Mouse (Mus musculus) CD4-positive helper T cell, adult 2 months (primary cell): ENCODE measurements around the gene Mbip.

ENCODE experiments used
- DNase-seq: peaks from one replicate; pipeline ENCODE4 v3.0.0-alpha.2; 2012; ENCODE audit warnings: low read depth, missing footprints, low spot score

Gene Mbip

DNA sequence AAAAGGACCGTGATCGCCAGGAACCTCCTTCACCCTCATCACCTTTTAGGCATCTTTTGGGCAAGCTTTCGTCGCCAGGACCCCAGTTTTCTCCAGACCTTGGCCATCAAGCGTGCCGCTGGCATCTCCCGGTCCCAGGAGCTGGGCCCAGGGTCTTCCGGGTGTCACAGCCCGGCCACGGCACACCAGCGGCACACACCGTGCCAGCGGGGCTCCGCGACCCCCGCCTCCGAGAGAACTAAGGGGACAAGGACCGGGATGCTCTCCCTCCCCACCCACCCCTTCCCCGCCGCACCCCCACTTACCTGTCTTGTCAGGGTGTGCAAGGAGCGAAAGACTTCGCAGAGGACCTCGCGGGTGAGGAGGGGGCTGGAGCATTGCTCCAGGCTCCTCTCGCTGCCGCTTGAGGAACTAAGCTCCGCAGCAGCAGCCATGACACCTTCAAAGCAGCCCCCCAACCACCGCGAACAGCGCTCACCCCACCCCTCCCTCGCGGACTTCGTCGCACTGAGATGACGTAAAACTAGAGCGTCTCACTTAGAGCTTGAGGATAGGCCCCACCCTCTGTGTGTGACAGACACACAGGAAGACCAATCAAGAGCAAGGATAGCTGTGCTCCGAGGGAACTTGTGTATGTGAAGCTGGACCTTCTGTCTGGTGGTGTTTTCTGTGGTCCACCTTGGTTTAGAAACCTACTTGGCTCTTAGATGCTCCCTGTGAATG lies at the start of gene Mbip:
TSS of gene Mbip (minus strand) at position 528 of the 723 bp plus-strand sequence.
- peak; percentile 97 for DNase-seq

DNA sequence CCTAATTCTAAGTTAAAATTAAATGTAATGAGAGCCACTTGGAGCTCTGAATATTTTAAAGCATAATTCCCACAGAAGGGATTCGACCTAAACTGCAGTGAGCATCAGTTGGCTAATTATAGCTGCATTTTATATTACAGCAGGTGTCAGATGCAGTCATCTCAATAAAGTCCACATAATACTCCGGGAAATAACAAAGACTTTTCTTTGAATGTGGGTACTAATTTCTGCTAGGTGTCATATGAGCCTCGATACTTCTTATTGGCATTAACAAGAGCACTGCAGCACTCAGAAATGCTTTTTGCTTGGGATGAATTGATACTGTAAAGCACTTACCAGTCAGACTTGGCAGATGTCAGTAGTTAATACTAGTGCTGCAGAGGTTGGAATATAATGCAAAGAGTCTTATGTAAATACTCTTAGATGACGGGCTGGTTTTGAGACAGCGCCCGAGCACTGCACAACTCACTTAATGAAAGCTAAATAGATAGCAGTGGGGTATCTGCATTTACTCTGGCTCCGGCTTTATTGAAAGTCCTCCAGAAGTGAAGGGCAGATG lies 42.0 kb upstream of the Mbip start:
- no peak for DNase-seq

DNA sequence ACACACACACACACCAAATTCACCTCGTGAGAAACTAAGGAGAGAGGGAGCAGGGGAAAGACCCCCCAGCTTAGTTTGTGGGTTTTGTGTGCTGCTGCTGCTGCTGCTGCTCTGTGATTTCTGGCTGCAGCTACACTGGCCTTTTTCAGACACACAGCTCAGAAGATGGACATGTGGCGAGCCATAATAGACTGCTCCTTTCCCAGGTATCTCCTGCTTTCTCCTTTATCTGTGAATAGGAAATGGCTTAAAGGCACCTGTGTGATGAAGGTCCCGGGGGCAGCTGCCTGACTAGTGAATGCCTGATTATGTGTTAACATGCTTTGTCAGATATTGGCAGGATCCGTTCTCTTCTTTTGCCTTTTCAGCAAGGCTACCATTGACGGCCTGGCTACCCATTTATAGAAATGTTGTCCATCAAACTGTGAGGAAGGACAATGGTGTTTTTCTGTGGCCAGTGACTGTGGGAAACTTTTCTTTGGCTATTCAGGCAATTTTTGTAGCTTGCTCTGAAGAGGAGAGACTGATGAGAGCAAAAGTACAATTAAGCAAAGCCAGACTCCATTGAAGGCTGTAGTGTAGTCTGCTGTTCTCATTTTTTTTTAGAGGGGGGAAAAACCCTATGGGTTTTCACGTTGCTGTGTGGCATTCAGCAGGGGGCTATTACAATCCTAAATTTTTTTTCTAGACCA lies 41.4 kb upstream of the Mbip start:
- DNase-seq: no peak

DNA sequence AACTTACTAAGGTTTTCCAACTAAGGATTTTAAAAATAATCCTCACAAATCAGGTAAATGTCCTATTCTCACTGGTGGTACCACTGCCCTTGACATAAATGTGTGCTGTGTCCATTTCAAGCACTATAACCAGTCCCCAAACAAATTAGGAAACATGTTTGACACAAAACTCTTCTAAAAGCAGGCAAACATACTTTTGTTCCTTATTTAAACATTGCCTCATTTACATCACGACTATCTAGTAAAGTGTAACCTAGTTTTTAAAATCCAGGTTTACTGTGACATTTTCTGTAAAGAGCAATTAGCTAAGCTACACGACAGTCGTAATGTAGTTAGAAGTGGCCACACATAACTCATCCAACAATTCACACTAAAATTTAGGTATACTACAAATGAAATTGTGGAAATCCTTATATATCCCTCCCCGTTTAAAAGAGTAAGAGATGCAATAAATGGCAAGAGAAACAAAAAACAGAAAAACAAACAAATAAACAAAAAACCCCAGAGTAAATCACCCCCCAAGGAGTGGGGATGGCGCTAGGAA lies 851 bp downstream of the Mbip start:
- no peak for DNase-seq

DNA sequence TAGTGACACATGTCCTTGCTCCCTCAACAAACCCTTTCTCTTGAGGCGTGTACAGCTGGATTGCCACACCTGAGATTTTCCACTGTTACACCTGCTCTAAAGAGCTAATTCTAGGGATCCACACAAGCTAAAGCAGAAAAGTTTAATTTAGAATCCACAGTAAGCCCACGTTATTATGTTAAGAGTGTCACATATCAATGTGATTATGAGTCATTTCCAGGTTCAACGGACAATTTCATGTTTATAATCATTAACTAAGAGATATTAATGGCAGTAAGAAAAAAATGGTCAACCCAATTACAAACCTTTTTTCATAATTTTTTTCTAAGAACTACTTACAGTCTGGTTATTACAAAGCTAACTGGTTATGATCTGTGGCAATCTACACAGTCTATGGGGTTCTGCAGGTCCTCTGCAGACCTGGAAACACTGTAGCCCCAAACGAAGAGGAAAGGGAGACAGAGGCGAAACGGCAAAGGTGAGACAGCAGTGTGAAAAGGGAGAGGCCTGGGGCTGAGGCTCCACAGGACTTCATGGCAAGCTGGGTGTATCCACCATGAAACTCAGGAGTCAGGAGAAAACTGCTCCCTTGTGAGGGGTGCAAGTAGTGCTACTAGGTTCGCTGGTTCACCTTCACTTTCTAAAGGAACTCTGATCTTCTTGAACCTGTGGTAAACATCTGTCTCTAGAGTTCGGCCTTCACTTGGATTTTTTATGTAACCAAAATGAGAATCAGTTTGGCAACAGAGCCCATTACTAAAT lies 6.2 kb downstream of the Mbip start:
- no peak for DNase-seq

DNA sequence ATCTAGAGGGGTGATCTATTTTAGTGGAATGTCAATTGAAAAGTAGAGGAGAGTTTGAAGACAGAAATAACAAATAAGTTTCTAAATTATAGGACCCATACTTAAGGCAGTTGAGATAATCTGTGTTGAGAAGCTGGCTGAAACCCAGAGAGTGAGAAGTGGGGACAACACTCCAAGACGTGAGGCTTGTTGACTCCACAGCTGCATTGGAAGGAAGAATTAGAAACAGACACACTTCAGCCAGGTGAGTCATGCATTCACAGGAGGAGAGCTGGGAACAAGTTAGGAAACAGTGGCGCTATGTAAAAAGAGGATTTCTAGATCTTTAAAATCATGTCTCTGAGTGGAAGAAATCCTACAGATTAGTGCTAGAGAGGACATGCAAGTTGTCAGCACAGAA lies 12.2 kb downstream of the Mbip start:
- DNase-seq: no peak

DNA sequence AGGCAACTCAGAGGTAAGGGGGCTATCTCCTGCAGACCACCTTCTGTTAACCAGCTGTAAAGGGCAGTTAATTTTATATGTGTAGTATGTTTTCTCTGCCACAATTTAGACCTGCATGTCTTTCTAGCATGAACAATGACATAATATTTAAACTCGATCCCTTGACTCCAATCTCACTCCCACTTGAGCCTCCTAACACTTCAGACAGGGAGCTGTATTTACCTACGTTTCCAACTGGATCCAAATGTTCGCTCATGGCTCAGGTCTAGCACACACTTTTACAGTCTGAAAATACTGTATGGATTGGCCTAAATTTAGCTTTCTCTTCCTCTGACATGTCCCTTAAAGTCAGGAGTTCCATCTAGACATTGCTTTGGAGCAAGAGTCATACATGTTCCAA lies 13.2 kb downstream of the Mbip start:
- DNase-seq: no peak

DNA sequence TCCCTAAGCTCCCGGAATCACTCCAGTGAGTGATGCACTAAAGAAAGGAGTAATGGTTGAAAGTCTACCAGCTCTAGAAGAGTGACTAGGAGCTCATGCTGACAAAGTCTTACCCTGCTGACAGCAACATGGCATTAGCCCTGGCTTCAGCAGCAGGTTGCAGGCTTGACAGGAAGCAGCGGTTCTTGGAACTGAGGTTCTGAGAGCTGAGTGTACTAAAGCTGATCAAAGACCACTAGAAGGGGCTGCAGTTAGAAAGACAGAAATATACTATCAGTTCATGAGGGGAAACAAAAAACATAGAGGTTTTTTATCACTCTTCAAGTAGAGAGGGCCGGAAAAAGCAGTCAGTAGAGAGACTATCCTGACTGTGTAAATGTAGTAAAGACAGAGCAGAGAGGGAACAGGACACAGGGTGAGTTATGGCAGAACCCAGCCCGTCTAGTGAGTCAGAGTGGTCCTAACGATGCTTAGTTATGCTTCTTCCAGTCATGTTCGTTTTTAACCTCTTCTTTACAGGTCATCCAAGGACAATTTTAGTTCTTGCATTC lies 18.2 kb downstream of the Mbip start:
- DNase-seq: no peak

DNA sequence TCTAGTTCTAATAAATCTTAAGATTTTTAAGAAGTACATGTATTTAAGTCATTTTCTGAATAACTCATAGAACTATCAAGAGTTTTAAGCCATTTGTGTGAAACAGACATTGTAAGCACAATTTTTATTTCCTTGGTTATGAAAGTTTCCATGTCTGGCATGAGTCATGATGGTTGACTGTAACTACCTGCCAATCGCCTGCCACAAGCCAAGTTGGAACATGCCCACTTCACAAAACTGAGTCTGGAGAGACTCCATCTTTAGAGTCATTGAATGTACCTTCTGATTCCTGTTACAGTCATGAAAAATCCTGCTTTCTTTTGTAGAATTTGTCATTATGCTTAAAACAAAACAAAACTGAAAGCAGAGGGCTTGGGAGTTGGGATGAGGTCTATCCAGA lies 19.8 kb downstream of the Mbip start:
- DNase-seq: no peak

DNA sequence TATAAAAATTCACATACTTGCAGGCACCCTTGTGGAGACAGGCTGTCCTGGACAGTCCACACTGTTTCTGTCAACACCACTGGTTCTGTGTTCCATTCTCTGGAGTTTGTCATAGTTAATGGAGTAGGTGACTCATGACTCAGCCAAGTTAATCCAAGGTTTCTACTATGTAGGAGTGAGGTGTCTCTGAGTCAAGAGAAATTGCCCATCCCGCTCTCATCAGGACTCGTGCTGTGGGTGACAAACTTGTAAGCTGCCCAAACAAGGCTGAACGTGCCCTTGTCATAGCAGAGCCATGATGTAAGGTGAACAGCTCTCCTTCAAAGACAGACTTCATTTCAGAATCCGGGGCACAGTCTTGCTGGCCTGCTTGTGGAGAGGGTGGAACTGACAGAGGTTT lies 26.8 kb downstream of the Mbip start:
- DNase-seq: no peak

DNA sequence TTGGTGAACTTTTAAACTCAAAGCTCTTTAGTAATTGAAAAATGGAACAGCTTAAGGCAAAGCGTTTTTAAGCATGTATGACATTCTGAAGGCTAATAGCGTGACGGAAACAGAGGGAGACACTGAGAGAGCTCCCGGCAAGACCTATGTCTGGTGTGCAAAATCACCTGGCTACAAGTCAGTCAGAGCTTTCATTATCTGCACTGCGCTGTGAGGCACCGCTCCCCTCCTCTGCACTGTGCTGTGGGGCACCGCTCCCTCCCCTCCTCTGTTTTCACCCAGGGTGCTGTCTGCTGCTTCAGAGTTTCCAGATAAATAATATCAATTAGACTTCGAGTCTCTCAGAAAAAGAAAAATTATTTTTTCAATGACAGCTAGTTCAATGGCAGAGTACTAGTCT lies 27.6 kb downstream of the Mbip start:
- no peak for DNase-seq

DNA sequence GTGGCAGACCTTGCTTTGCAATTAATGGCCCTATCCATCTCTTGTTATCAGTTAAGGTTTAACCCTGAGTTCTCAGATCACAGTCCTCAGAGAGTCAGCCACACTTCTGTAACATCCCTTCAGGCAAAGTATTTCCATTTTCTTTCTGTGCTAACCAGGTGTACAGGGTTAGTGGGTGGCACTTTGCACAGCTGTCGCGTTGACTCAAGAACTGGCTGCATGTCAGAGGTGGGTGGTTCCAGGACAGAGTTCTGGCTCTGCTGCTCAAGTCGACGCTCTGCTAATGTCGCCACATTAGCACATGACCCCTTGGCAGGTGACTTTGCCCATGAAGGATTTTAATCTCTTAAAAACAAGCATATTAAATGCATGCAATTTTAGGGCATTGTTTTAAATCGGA lies 39.9 kb downstream of the Mbip start:
- DNase-seq: no peak

DNA sequence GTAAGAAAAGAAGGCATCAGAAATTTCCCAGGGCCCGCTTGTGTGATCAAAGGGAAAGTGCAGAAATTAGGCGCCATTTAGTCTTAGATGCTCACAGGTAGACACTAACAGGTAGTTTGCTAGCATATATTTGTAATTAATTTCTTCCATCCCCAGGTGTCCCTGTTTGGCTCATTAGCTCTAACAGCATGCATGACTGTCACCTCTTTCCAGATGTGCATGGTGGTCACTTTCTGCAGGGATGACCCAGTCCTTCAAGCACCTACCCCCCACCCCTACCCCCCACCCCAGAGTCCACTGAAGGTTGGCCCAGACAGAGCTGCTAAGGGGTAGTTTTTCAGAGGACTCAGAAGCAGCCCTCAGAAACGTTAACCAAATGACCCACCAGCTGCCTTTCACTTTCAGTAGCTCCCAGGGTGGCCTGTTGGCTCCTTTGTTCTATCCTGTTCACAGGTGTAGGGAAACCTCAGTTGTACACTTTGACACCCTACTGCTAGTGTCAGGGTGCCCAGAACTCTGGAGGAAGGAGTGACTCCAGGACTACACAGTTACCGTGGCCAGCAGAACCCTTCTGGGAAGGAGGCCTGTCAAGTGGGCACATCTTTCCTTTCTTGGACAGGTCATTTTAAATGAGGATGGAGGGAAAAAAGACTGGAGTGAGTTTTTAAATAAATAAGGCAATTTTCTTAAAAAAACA lies 43.2 kb downstream of the Mbip start:
- no peak for DNase-seq

DNA sequence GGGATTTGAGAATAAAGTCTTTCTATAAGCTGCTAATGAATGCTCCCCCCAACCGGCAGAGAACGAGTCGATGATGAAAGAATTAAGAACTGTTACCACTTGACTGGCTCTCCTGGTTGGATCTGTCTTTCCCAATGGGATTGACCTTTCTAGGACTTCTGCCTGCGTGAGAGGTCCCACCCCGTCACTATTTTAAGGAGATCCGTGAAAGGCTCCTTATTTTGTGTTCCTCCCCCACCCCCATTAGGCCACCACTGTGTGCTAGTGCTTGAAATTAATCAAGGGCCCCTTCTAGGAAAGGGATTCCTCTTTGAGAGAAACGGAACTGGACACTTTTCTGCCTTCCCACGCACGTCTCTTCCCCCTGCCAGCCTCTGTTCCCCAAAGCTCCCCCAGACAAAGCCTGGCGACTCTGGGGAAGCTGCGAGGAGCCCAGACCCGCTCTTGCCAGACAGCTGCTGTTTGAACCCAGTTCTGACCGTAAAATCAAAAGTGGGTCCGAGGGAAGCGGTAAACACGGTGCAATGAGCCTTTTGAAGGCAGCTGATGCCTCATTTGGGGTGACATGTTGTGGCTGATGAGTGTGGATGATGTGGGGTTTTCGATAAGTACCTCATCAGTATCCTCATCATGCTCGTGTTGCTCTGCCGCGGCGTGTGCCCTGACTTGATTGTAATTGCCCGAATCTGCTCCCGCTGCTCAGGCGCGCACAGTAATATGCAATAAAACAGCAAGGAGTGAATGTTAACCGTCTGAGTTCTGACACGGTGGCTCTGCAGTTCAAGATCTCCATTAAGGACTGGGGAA lies 44.0 kb downstream of the Mbip start:
- no peak for DNase-seq

DNA sequence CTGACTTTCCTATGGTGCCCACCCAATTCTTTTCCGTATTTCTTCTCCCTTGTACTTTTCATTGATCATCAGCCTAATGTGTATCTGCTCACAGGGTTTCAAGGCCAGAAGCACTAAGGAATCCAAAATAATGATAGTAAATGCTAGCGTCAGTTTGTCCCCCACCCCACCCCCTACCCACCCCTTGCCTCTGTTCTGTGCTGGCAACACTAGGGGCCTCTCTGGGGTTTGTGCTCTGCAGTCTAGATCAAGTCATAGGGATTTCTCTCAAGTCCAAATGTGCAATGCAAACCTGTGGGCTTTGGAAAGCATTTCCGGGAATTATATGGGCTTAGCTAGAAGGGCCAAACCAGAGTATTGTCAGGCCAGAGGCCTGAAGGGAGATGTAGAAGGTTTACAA lies 46.1 kb downstream of the Mbip start:
- no peak for DNase-seq

DNA sequence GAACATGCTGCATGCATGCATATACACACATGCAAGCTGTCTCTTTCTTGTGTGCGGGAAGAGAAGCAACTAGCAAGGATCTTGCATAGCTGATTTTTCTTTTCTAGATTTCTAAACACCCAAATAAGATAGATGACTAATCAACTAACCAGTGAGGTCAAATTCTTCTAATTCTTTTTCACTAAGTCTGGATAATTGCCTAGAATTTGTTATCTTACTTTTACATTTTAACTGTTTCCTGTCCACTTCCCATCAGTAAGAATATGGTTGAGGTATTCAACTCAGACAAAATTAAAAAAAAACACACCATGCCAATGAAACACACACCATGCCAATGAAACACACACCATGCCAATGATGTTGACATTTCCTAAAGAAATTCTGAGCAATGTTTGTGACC lies 46.8 kb downstream of the Mbip start:
- no peak for DNase-seq

DNA sequence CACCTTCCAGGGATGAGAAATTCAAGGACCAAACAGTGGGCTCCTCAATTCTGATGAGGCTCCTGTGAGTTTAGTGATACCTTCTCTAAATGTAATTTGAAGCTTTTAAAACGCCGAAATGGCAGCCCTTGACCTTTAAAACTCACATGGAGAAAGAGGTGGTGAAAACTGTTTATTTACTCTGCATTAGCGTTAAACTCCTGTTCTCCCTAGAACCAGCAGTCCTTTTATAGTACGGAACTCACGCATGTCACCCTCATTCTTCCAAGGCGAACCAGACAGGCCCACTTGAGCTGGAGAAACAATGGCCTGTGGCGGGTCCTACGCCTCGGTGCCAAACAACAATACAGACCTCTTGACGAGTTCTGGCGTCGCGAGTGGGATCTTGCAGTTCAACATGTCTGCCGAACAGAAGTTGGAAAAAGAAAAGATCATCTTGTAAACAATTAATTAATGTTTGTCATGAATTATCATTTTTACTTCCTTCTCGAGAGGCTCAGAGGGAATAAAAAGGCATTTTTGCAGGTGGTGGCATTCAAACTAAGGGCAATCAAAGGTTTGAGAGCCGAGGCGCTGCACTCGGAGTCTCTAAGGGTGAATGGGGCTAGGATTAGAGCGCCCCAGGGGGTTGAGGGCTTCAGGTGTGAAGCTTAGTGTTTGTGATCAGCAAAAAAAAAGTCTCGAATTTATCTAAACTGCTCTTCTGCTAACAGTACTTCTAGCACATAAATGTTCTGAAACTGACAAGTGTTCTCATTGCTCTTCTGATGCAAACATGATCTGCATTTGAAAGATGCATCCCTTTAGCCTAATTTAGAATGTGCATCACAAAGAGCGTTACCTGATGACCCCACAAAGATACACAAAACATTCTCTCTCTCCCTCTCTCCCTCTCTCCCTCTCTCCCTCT lies 47.5 kb downstream of the Mbip start:
- no peak for DNase-seq

DNA sequence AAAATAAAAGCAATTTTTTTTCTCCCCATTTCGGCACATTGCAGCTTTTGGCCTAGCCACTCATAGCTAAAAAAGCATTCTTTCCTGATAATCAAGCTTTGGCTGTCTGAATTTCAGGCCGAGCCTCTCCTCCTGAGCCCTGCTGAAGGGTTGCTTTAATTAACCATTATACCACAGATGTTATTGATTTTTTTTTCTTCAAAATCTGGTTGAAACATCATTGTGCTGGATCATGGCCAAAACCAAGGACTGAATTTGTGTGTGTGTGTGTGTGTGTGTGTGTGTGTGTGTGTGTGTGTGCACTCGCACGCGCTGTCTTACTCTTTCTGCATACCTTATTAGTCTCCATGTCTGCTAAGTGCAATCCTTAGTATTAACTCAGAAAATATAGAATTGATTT lies 48.6 kb downstream of the Mbip start:
- no peak for DNase-seq

DNA sequence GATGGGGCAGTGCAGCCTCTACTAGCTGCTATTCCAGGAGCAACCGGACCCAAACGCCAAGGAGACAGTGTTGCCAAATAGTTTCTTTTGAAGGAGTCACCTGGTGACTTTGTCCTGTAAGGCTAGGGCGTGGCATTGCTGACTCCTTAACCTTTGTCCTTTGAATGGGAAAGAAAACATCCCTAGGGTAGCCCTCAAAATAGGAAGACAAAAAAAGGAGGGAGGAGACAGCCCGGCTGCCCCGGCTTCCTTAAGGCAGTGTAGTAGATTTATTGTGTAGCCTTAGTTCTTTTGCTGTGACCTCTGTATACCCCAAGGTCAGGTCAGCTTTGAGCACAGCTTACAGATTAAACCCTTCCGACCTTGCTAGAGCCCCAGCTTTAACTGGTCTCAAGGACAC lies 49.2 kb downstream of the Mbip start:
- DNase-seq: no peak
